Mouse (Mus musculus): ENCODE measurements around the gene Gstm6.
"Not testable (repeated sequence)": the region's sequence is repeated elsewhere in the genome, so short reads cannot be mapped to it uniquely, and the experiment has no call there.

The Gstm6 gene

GRCm38 (mm10) chr3:107895194-107895719, 48.3 kb downstream of the Gstm6 start:
- DNase-seq (ENCODE audit: low read depth, low spot score), result no peak

GRCm38 (mm10) chr3:107889236-107889635, 54.3 kb downstream of the Gstm6 start:
- DNase-seq (ENCODE audit: low read depth, low spot score), result not testable (repeated sequence)
